Mouse (Mus musculus) CH12.LX (cell line): ENCODE measurements around the gene Mad1l1.
A peak's percentile ranks its signal among the peaks of the same experiment; 100 is the strongest.

Source experiments
- CTCF ChIP-seq, 2 experiments: IDR thresholded peaks in 1 of 2; conservative IDR thresholded peaks in 1 of 2; 2 replicates each; pipeline ENCODE4 v1.5.1; 2011 to 2012; ENCODE audit warnings: low read depth in 2 of 2, low read length in 2 of 2, improper control_type of control experiment in 1 of 2, inconsistent platforms in 1 of 2, mild to moderate bottlenecking in 1 of 2, moderate library complexity in 1 of 2
- EP300 ChIP-seq: IDR thresholded peaks from 2 replicates; pipeline ENCODE4 v1.6.1; 2011; ENCODE audit warnings: low read length, improper control_type of control experiment
- JUN ChIP-seq: IDR thresholded peaks from 2 replicates; pipeline ENCODE4 v1.6.1; 2011; ENCODE audit warnings: low read depth, mild to moderate bottlenecking, low read length, improper control_type of control experiment, moderate library complexity; ENCODE audit not compliant: insufficient read depth
- MAFK ChIP-seq: IDR thresholded peaks from 2 replicates; pipeline ENCODE4 v1.6.1; 2011; ENCODE audit warnings: low read length, improper control_type of control experiment; ENCODE audit not compliant: insufficient replicate concordance
- SIN3A ChIP-seq: IDR thresholded peaks from 2 replicates; pipeline ENCODE4 v1.6.1; 2012; ENCODE audit warnings: low read length, improper control_type of control experiment, inconsistent platforms

DNA sequence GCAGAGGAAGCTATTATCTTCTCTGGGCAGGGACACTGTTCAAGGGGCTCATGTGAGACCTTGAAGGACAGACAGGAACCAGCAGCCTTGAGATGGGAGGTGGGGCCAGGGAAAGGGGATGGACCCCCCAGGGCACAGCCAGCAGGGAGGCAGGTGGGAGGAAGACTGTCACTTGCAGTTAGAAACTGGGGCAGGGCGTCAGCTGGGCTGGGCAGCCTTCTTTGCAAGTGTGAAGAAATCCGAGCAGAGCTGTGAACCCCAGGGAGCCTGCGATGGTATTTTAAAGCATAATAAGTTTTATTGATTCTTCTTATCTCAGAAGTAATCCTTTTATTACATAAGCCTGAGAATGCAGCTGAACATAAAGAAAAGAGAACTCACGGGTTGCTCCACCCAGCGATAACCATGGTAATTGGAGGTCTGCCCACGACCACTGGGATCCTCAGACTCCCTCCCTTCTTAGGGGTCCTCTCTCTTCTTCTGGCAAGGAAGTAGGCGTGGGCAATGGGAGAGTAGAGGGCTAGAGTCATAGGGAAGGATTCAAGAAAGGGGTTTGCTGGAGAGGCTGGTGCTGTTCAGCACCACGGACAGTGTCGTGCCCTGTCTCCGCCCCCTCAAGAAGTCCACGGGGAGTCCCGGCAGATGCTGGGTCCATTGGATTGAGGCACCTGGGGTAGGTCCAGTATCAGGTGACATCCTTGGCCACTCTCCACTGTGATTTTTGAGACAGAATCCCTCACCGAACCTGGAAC lies 342.7 kb downstream of the Mad1l1 start:
- TF ChIP-seq CTCF (conservative IDR thresholded peaks at IDR 0.05 in 1 of 2, IDR thresholded peaks at IDR 0.05 in 1 of 2; ENCODE audit: low read depth in 2 of 2, low read length in 2 of 2) (no peak), JUN (no peak), SIN3A (0 out of 2 replicates have a peak, but pooled peaks have one; percentile 24), EP300 (no peak), MAFK (no peak)
